Mouse (Mus musculus) heart, adult 2 months (tissue): ENCODE measurements around the gene Itprid2. TPM values are rescaled to one million over a fixed set of nuclear protein-coding genes. Genes with fewer than 3 reads are reported as not detected.

Experiments
- DNase-seq, 2 experiments: peaks; one replicate each; pipeline ENCODE4 v3.0.0; 2021
- H3K27ac ChIP-seq: fragments of 200-600 bp; 2 replicates; pipeline ENCODE4 v1.8.1; 2022
- H3K27me3 ChIP-seq: fragments of 200-500 bp; 2 replicates; pipeline ENCODE4 v1.6.1; 2012; ENCODE audit warnings: mild to moderate bottlenecking, low read length, inconsistent platforms, mixed read lengths; ENCODE audit not compliant: control insufficient read depth, insufficient read depth
- H3K36me3 ChIP-seq: fragments of 200-500 bp; 2 replicates; pipeline ENCODE4 v1.6.1; 2012; ENCODE audit warnings: low read length, inconsistent platforms; ENCODE audit not compliant: control insufficient read depth, insufficient read depth
- H3K4me1 ChIP-seq: fragments of 200-500 bp; 2 replicates; pipeline ENCODE4 v1.6.1; 2011; ENCODE audit warnings: low read length; ENCODE audit not compliant: control insufficient read depth, insufficient read depth
- H3K4me3 ChIP-seq: fragments of 200-600 bp; 2 replicates; pipeline ENCODE4 v1.8.1; 2022
- H3K79me2 ChIP-seq: fragments of 200-500 bp; replicated peaks from 2 replicates; pipeline ENCODE4 v1.6.1; 2012; ENCODE audit warnings: mild to moderate bottlenecking, inconsistent platforms, low read length, moderate library complexity, mixed read lengths; ENCODE audit not compliant: control insufficient read depth, insufficient read depth
- H3K9ac ChIP-seq: fragments of 200-500 bp; 2 replicates; pipeline ENCODE4 v1.6.1; 2012; ENCODE audit warnings: low read depth, mild to moderate bottlenecking, control low read depth, inconsistent platforms, low read length, mixed read lengths
- CTCF ChIP-seq: fragments of 200-600 bp; IDR thresholded peaks from 2 replicates; pipeline ENCODE4 v1.8.1; 2022; ENCODE audit warnings: antibody characterized with exemption, mild to moderate bottlenecking, moderate library complexity
- EP300 ChIP-seq: fragments of 200-500 bp; IDR thresholded peaks from 2 replicates; pipeline ENCODE4 v1.6.1; 2011; ENCODE audit warnings: low read depth, low read length, control low read depth; ENCODE audit not compliant: insufficient read depth
- POLR2A ChIP-seq: fragments of 200-500 bp; IDR thresholded peaks from 2 replicates; pipeline ENCODE4 v1.6.1; 2011; ENCODE audit warnings: mild to moderate bottlenecking, low read depth, low read length, control low read depth; ENCODE audit not compliant: insufficient read depth
- WGBS: fragments of 180-500 bp; shearing (Covaris S2); methylation state at CpG from one replicate; pipeline ENCODE4 v1.1.7; 2018; 5-methylcytosine and 5-hydroxymethylcytosine counted together
- intact Hi-C: fragments of 180-260 bp; cut with DNase I; formaldehyde crosslinking; loops from one replicate; pipeline ENCODE4 v1.15.1; 2025
- polyA plus RNA-seq: library from polyadenylated mRNA; depleted of rRNA; stranded (reverse); fragments of >200 nt; gene quantifications from 2 replicates; pipeline ENCODE4 v1.2.3, GENCODE M21; 2012
- total RNA-seq, 2 experiments: library from RNA; stranded (reverse); gene quantifications; 2 replicates each; pipeline ENCODE4 v1.2.3; 2021

The Itprid2 gene
- total and polyA plus RNA-seq, 3 experiments: 6.5 to 24.0 (median 19.3) TPM

DNA sequence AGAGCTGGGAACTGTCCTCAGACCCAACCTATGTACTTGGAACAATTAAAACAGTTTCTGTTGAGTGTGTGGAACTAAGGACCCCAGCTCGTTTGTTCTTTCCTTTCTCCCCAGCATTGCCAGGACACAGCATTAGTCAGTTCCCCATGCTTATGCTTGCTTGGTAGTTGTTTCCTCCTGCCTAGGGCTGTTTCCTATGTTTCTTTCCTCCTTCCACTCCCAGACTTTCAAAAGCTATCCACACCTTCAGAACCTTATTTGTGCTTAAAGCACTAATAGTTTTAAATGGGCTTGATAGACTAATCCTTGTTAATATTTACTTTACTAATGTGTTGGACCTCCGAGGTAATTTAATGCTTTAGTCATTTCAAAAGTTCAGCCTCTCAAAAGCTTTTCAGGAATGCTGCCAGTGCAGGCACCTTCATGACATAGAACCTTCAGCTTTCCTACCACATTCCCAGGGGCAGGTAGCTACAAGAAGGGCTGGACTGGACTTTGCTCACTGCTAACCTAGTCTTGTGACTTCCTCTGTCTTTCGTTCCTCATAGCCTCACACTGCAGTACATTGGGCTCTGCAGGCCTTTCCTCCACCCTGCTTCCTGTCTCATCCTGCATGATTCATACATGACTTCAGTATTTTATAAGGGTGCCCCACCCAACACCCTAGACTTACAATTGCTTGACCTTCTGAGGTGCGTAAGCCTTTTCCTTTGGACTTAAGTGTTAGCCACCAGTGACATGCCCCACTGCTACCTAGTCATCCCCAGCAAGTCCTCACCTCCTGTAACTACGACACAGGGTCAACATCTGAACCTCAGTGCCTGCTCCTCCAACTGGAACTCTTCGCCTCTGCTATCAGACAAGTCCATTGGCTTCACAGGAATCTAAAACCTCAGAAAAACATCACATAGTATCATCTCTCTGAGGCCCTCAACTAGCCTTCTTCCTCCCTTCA is 16.3 kb upstream of the Itprid2 start:
- H3K4me3 ChIP-seq: no peak overlapping the region
- DNase-seq: no peak
- H3K27me3 ChIP-seq: no peaks in the 10 kb centered on the region
- no peaks in the 10 kb centered on the region for H3K79me2 ChIP-seq
- intact Hi-C loops: no loop called here
- no peaks in the 10 kb centered on the region for H3K4me1 ChIP-seq
- no peaks in the 10 kb centered on the region for H3K36me3 ChIP-seq
- 76% methylated on average over 6 of the region's 6 CpGs for WGBS
- no peak overlapping the region for H3K9ac ChIP-seq
- TF ChIP-seq CTCF (no peak), POLR2A (no peak), EP300 (no peak)
- H3K27ac ChIP-seq: no peak overlapping the region

GRCm38 (mm10) chr2:79623256-79623655 is 11.9 kb upstream of the Itprid2 start:
- H3K27me3 ChIP-seq: no peaks in the 10 kb centered on the region
- no peak overlapping the region for H3K27ac ChIP-seq
- no peak overlapping the region for H3K9ac ChIP-seq
- no peaks in the 10 kb centered on the region for H3K36me3 ChIP-seq
- intact Hi-C loops: no loop called here
- TF ChIP-seq EP300: no peak
- TF ChIP-seq CTCF: no peak
- no peak for TF ChIP-seq POLR2A
- no peak overlapping the region for H3K4me3 ChIP-seq
- no peak for DNase-seq
- WGBS: 91% methylated on average over 4 of the region's 4 CpGs
- H3K4me1 ChIP-seq: no peaks in the 10 kb centered on the region
- H3K79me2 ChIP-seq: no peaks in the 10 kb centered on the region

GRCm38 (mm10) chr2:79627624-79628023 is 7.5 kb upstream of the Itprid2 start:
- WGBS: 89% methylated on average over 1 of the region's 1 CpGs
- intact Hi-C loops: no loop called here

GRCm38 (mm10) chr2:79630231-79630630 is 4.9 kb upstream of the Itprid2 start:
- no peak for DNase-seq
- Histone ChIP-seq H3K79me2 (no peaks in the 10 kb centered on the region), H3K4me3 (no peak overlapping the region), H3K4me1 (peaks cover 2% of the 10 kb centered on the region; the same call in 1 of the 2 replicates), H3K36me3 (no peaks in the 10 kb centered on the region), H3K27ac (no peak overlapping the region), H3K27me3 (no peaks in the 10 kb centered on the region), H3K9ac (no peak overlapping the region)
- TF ChIP-seq CTCF: no peak
- no peak for TF ChIP-seq EP300
- TF ChIP-seq POLR2A: no peak
- 85% methylated on average over 2 of the region's 2 CpGs for WGBS
- intact Hi-C loops: no loop called here

More at GRCm38 (mm10) chr2:79627624-79628023, 7.5 kb upstream of the Itprid2 start:
- no peak overlapping the region for H3K9ac ChIP-seq
- no peak for TF ChIP-seq CTCF
- no peak for TF ChIP-seq POLR2A
- no peak for TF ChIP-seq EP300
- H3K27me3 ChIP-seq: no peaks in the 10 kb centered on the region
- no peak overlapping the region for H3K27ac ChIP-seq
- no peak overlapping the region for H3K4me3 ChIP-seq
- no peaks in the 10 kb centered on the region for H3K36me3 ChIP-seq
- no peaks in the 10 kb centered on the region for H3K79me2 ChIP-seq
- H3K4me1 ChIP-seq: no peaks in the 10 kb centered on the region
- DNase-seq: no peak

GRCm38 (mm10) chr2:79635426-79636291 is 507 bp downstream of the Itprid2 start:
- Histone ChIP-seq H3K4me3 (peak overlapping the region; percentile 98), H3K9ac (peak overlapping the region; percentile 95), H3K79me2 (peaks cover 3% of the 10 kb centered on the region; the same call in 1 of the 2 replicates), H3K4me1 (peaks cover 10% of the 10 kb centered on the region), H3K27ac (peak overlapping the region; percentile 96), H3K27me3 (no peaks in the 10 kb centered on the region), H3K36me3 (peaks cover 31% of the 10 kb centered on the region)
- WGBS: under 1% methylated on average over 80 of the region's 83 CpGs
- intact Hi-C loops: no loop called here
- TF ChIP-seq CTCF (peak; percentile 26; the same call in 1 of the 2 replicates), EP300 (peak; percentile 67; the same call in 1 of the 2 replicates), POLR2A (peak; percentile 59; the same call in 1 of the 2 replicates)
- DNase-seq: peak; percentile 87 to 88
